Mouse (Mus musculus) embryonic facial prominence, embryonic 10.5 days (tissue): ENCODE results near the gene Foxq1. TPM values are rescaled to one million over a fixed set of nuclear protein-coding genes. Genes with fewer than 3 reads are reported as not detected.

Experiments used
- DNase-seq: peaks from one replicate; pipeline ENCODE4 v3.0.0-alpha.2; 2017; ENCODE audit warnings: low spot score
- H3K27ac ChIP-seq: fragments of 300-500 bp; sonication (generic); replicated peaks from 2 replicates; pipeline ENCODE4 v1.5.1; 2016; ENCODE audit warnings: mild to moderate bottlenecking
- H3K27me3 ChIP-seq: fragments of 300-500 bp; sonication (generic); replicated peaks from 2 replicates; pipeline ENCODE4 v1.6.1; 2016; ENCODE audit warnings: low read depth, mild to moderate bottlenecking; ENCODE audit not compliant: poor library complexity, severe bottlenecking
- H3K36me3 ChIP-seq: fragments of 300-500 bp; sonication (generic); replicated peaks from 2 replicates; pipeline ENCODE4 v1.6.1; 2016; ENCODE audit warnings: mild to moderate bottlenecking, moderate library complexity
- H3K4me1 ChIP-seq: fragments of 300-500 bp; sonication (generic); 2 replicates; pipeline ENCODE4 v1.6.1; 2016
- H3K4me3 ChIP-seq: fragments of 300-500 bp; sonication (generic); 2 replicates; pipeline ENCODE4 v1.5.1; 2016; ENCODE audit warnings: mild to moderate bottlenecking, moderate library complexity
- H3K9me3 ChIP-seq: fragments of 300-500 bp; sonication (generic); 2 replicates; pipeline ENCODE4 v1.6.1; 2016; ENCODE audit warnings: mild to moderate bottlenecking
- WGBS: fragments of 180-500 bp; shearing (Covaris S2); methylation state at CpG from one replicate; pipeline ENCODE4 v1.1.7; 2016; 5-methylcytosine and 5-hydroxymethylcytosine counted together
- polyA plus RNA-seq: library from polyadenylated mRNA; unstranded; fragments of >200 nt; fragmentation: Nextera tagmentation; extraction: Ambion mirVana; gene quantifications from 2 replicates; pipeline ENCODE4 v1.2.1, GENCODE M21; 2016

The Foxq1 gene
- polyA plus RNA-seq, 1 experiment from 2014 or later: 0.70 TPM

- H3K4me1 ChIP-seq: peaks cover 24% of the 10 kb centered on the region
- DNase-seq: no peak
- 16% methylated on average over 6 of the region's 6 CpGs for WGBS
- peaks cover 34% of the 10 kb centered on the region for H3K27me3 ChIP-seq
- H3K36me3 ChIP-seq: no peaks in the 10 kb centered on the region
- H3K4me3 ChIP-seq: no peak overlapping the region
- H3K27ac ChIP-seq: 0 out of 2 replicates have a peak overlapping the region, but pooled peaks have one; percentile 24
- H3K9me3 ChIP-seq: no peaks in the 10 kb centered on the region
Observed at GRCm38 (mm10) chr13:31577576-31577975, 21.6 kb downstream of the Foxq1 start.

DNA sequence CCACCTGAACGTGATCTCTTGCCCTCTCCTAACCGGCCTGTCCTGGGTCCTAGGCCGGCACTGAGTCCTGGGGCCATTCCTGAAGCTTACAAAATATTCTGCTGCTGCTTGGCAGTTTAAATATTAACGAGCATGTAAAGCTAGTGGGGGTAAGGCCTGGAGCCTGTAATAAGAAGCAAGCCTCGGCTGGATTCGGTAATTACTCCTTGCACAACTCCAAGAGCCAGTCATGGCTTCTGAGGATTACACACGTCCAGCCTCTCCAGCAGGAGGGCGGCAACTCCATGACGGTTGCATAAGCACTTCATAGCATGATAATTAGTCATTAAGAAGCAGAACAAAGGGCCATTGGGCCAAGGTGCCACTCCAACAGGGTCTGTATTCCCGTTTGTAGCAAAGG is 22.5 kb downstream of the Foxq1 start:
- DNase-seq: no peak

DNA sequence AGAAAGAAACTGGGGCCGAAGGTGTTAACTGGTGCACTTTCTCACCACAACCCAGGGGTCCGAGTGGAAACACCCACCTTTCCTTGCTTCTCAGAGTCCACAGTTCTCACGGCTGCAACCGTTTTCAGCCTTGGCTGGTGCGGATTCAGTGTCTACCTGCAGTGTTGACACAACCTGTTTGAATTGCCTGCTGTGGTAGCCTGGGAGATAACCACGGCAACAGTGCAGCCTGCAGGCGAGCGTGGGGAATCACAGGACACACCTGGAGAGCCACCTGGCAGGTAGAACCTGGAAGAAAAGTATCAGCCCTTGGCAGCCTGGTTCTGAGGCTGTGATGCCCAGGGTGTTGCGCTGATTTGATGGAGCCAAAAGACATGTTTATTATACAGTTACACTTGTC is 23.9 kb downstream of the Foxq1 start:
- Histone ChIP-seq H3K27me3 (peaks cover 18% of the 10 kb centered on the region), H3K27ac (no peak overlapping the region), H3K4me1 (peaks cover 24% of the 10 kb centered on the region), H3K4me3 (no peak overlapping the region), H3K9me3 (no peaks in the 10 kb centered on the region), H3K36me3 (no peaks in the 10 kb centered on the region)
- 61% methylated on average over 9 of the region's 9 CpGs for WGBS
- DNase-seq: no peak

More for the DNA sequence above, 22.5 kb downstream of the Foxq1 start:
- Histone ChIP-seq H3K36me3 (no peaks in the 10 kb centered on the region), H3K4me3 (no peak overlapping the region), H3K4me1 (peaks cover 24% of the 10 kb centered on the region), H3K9me3 (no peaks in the 10 kb centered on the region), H3K27me3 (peaks cover 30% of the 10 kb centered on the region), H3K27ac (no peak overlapping the region)
- WGBS: 46% methylated on average over 10 of the region's 10 CpGs

DNA sequence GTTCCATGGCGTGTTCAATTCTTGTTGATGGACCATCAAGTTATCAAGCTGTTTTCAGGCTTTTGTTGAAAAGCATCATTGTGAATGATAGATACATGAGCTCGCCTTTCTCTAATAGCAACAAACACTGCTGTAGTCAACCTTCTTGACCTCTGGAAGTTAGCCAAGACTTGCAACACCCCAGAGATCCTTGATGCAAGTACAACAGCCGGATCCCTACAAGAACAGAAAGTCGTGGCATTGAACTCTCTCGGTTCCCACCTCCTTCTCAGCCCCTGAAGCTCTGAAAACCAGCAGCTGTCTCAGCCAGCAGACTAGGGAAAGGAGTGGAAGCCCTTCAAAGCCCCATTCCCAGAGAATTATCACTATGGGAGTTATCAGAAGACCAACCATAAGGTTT is 31.4 kb downstream of the Foxq1 start:
- 76% methylated on average over 5 of the region's 5 CpGs for WGBS
- DNase-seq: no peak
- no peaks in the 10 kb centered on the region for H3K36me3 ChIP-seq
- no peaks in the 10 kb centered on the region for H3K4me1 ChIP-seq
- no peak overlapping the region for H3K27ac ChIP-seq
- H3K9me3 ChIP-seq: 0 out of 2 replicates have a peak, but pooled peaks cover 3% of the 10 kb centered on the region
- no peak overlapping the region for H3K4me3 ChIP-seq
- H3K27me3 ChIP-seq: no peaks in the 10 kb centered on the region

DNA sequence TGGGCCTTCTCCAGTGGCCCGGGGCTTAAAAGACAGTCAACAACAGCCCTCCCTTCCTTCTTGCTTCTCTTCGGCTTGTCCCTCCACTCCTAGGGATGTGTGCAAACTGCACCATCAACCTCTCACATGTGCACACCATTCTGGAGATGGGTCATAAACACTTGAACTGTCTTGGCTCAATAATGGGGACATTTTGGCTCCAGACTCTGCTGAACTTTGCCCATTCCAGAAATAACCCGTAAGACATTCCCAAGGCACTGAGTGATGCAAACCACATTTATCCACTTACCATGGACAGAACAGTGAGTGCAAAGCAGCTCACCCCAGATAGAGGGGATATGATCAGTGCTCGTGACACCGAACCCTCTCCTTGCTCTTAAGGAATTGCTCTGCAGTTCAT is 43.6 kb downstream of the Foxq1 start:
- H3K36me3 ChIP-seq: no peaks in the 10 kb centered on the region
- 0 out of 2 replicates have a peak, but pooled peaks cover 2% of the 10 kb centered on the region for H3K9me3 ChIP-seq
- DNase-seq: no peak
- H3K4me3 ChIP-seq: no peak overlapping the region
- 0 out of 2 replicates have a peak, but pooled peaks cover 2% of the 10 kb centered on the region for H3K4me1 ChIP-seq
- H3K27me3 ChIP-seq: no peaks in the 10 kb centered on the region
- H3K27ac ChIP-seq: no peak overlapping the region
- WGBS: 82% methylated on average over 5 of the region's 5 CpGs

DNA sequence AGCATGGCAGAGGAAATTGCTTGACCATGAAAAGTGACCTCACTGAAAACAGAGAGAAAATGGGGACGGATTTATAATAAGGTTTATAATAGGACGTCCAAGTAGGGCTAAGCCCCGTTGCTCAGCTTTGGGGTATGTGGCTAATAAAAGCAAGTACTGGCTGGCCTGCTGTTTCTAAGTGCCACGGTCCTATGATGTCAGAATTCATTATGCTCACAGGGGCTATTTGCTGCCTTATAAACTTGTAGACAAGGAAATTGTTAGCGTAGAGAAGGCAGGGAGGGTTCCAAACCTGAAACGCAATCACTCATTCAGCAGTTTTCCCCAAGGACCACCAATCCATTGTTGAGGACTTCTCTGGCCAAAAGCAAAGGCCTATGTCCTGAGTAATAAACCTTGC is 48.0 kb downstream of the Foxq1 start:
- no peaks in the 10 kb centered on the region for H3K9me3 ChIP-seq
- no peak for DNase-seq
- WGBS: 70% methylated on average over 6 of the region's 6 CpGs
- H3K4me1 ChIP-seq: 0 out of 2 replicates have a peak, but pooled peaks cover 2% of the 10 kb centered on the region
- H3K27me3 ChIP-seq: peaks cover 22% of the 10 kb centered on the region
- H3K27ac ChIP-seq: no peak overlapping the region
- no peaks in the 10 kb centered on the region for H3K36me3 ChIP-seq
- no peak overlapping the region for H3K4me3 ChIP-seq

Other genes with a start within 250 kb of the Foxq1 start
- not detected in 2 replicates for gene A530084C06Rik, start 3.2 kb downstream of the Foxq1 start, polyA plus RNA-seq
- gene Foxf2, start 69.7 kb downstream of the Foxq1 start, polyA plus RNA-seq: 10.8 and 12.8 TPM in 2 replicates